Mouse (Mus musculus): Measurements from ENCODE around the gene Lgals7.
"Not testable (repeated sequence)": the region's sequence is repeated elsewhere in the genome, so short reads cannot be mapped to it uniquely, and the experiment has no call there.

Gene Lgals7

DNA sequence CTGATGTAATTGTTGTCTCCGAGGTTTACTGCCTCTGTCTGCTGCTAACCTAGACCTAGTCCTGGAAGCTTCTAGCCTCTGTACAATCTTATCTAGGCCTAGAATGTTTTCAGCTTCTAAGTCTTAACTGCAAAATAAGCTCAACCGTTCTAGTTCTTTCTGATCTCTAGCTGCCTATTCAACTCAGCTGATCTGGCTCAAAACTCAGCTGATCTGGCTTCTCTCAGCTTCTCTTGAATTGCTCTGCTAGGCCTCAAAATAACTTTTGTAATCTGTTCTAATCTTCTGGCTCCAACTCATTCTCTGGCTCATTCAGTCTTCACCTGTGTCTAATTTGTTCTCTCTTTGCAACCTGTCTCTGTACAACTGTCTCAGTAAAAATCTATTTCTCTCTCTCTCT lies 10.9 kb downstream of the Lgals7 start:
- intact Hi-C loops (cut with DNase I): loop anchor here (5.0 kb wide), 1 partner anchor 42 kb away; the partner anchor contains the start of gene Lgals4

DNA sequence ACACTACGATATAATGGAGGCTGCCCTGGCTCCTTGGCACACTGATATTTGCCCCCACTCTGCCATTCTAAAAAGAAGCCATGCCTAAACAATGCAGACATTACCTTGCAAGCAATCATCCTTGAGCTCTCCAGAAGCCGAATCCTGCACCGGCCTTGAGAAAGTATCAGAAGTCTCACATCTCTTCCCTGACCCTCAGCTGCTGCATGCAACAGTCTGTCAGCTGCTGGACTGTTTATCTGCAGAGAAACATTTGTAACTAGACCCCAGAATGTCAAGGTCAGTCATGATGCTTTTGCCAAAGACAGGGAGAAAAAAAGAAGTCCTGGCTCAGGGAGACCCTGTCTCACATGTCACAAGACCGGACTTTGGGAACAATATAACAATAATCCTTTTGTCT lies 12.4 kb downstream of the Lgals7 start:
- intact Hi-C loops (cut with DNase I): no loop called here

DNA sequence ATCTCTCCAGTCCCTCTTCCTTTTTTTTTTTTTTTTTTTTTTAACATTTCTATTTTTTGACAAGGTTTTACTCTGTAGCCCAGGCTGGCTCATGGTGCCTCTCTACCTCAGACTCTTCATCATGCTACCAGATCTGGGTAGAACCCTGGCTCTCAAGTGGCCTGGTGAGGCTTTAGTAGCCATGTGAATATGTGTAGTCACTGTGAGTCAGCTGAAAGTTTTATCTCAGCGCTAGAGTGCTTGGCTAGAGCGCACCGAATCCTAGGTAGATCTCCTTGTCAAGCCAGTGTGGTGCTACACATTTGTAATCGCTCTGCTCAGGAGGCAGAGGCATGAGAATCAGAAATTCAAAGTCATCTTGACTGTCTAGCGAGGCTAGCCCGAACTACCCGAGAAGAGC lies 13.5 kb downstream of the Lgals7 start:
- intact Hi-C loops (cut with DNase I): no loop called here

DNA sequence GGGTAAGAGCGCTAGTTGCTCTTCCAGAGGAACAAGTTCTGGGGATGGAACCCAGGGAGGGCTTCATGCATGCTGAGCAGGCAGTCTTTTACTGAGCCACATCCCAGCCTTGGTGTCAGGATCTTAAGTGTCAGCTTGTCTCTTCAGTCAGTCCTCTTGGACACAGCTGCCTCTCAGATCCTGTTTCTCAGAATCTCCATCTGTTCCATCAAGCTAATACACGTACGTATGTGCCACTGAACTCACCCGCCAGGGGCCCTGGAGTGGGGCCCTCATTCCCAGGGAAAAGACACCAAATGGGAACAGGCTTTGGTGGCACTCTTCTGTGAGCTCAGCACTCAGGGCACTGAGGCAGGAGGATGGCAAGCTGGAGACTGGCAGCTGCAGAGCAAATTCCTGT lies 14.2 kb downstream of the Lgals7 start:
- intact Hi-C loops (cut with DNase I): no loop called here

DNA sequence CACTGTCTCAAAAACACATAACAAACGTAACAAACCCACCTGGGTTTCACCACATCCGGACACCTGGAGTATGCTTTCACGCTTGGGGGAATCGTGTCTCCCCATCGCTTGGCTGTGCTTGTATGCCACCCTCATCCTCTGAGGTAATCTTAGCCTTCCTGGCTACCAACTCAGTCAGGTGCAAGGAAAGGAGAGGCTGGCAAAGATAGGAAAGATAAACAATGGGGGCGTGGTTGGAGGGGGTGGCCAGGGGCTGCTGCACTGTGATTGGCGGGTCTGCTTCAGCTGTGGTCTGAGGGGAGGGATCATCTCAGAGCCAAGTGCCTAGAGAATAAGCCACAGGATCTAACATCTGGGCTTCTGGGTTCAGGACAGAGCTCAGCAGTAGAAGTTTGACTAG lies 16.0 kb downstream of the Lgals7 start:
- intact Hi-C loops (cut with DNase I): no loop called here

DNA sequence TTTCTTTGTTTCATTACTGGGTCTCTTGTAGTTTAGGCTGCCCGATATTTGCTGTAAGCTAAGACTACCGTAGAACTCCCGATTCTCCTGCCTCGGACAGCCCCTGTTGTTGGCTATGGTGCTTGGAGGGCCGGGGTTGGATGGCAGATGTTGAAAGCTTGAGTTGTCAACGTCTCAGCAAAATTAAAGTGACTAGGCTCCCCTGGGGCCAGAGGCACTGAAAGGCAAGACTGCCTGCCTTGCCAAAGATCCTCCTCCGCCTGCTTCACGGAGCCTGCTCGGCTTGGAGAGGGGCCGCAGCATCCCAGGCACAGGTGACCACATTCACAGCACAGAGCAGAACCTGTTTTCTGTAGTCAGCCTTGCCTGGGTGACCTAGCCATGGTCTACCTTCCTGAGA lies 16.9 kb downstream of the Lgals7 start:
- intact Hi-C loops (cut with DNase I): no loop called here

DNA sequence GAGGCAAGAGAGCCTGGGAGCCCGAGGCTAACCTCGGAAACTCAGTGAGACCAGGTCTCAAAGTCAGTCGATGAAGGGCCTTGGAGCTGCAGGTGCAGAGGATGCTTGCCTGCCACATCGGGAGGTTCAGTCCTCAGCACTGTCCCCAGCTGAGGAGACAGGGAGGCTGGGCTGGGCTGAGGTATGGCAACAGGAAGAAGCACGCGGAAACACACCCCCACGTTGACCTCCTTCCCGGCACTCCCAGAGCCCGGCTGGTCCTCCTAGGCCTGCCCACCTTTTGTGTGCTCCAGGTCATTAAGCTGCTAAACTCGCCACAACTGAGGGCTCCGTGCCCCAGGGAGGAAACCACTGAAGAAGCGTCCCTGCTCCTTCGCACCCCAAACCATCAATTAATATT lies 17.5 kb downstream of the Lgals7 start, which contains the start of gene Capn12:
Gene Capn12, plus strand, starts transcription at position 224 of the 400 bp plus-strand sequence.
- intact Hi-C loops (cut with DNase I): no loop called here

DNA sequence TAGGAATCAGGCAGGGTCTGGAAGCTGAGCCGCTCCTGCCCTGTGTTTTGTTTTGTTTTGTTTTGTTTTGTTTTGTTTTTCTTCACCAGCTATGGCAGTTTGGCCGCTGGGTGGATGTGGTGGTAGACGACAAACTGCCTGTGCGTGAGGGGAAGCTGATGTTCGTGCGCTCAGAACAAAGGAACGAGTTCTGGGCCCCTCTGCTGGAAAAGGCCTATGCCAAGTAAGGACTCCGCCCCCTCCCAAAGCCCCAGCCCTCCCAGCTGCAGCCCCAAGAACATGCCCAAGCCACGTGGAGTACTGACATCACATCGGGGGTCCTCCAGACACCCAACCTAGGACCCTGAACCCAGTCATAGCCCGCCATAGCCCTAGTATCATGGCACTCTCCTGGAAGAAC lies 19.4 kb downstream of the Lgals7 start:
- intact Hi-C loops (cut with DNase I): no loop called here

DNA sequence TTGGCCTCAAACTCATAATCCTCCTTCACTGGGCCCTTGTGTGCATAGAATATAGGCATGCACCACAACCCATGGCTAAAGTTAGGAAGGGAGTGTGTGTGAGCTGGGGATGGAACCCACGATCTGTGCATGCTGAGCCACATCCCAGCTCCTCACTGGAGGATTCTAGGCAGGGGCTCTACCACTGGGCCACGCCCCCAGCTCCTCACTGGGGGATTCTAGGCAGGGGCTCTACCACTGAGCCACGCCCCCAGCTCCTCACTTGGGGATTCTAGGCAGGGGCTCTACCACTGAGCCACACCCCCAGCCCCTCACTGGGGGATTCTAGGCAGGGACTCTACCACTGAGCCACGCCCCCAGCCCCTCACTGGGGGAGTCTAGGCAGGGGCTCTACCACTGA lies 20.1 kb downstream of the Lgals7 start:
- intact Hi-C loops (cut with DNase I): not testable (repeated sequence)

DNA sequence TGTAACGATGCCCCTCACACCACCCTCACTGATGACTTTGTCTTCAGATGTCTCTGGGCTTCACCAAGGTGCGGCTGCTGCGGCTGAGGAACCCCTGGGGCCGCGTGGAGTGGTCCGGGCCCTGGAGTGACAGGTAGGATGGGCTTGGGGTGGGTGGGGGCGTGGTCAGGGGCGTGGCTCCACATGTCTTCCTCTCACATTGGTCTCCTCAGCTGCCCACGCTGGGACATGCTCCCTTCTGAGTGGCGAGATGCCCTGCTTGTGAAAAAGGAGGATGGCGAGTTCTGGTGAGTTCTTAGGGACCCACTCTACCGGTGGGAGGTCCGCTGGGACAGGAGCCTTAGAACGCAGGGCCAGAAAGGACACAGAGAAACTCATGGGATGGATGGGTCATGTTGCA lies 22.8 kb downstream of the Lgals7 start:
- intact Hi-C loops (cut with DNase I): no loop called here

DNA sequence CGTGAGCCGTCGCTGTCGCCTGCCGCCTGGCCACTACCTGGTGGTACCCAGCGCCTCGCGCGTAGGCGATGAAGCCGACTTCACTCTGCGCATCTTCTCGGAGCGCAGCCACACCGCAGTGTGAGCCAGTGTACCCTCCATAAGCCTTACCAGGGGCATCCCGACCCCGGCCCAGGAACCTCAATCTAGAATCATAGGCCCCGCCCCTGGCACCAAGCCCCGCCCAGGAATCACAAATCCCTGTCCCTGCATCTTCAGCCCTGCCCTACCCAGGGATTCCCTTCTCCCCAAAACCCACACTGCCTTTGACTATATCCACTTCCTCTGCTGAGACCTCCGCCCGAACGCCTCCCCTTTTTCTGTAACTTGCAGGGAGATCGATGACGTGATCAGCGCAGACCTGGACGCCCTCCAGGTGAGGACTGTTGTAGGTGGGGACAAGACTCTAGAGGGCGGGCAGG lies 25.1 kb downstream of the Lgals7 start:
- intact Hi-C loops (cut with DNase I): no loop called here

DNA sequence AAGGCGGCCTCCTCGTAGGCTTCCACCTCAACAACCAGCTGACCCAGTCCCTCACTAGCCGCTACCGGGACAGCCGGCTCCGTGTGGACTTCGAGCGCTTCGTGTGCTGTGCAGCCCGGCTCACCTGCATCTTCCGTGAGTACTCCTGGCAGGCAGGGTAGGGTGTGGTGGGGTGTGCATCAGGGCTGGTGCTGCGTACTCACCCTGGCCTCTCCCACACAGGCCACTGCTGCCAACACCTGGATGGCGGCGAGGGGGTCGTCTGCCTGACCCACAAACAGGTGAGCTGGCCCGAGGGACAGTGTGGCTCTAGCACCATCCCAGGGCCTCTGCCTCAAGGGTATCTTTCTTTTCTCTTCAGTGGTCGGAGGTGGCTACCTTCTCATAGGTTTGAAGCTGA lies 28.9 kb downstream of the Lgals7 start:
- intact Hi-C loops (cut with DNase I): no loop called here

DNA sequence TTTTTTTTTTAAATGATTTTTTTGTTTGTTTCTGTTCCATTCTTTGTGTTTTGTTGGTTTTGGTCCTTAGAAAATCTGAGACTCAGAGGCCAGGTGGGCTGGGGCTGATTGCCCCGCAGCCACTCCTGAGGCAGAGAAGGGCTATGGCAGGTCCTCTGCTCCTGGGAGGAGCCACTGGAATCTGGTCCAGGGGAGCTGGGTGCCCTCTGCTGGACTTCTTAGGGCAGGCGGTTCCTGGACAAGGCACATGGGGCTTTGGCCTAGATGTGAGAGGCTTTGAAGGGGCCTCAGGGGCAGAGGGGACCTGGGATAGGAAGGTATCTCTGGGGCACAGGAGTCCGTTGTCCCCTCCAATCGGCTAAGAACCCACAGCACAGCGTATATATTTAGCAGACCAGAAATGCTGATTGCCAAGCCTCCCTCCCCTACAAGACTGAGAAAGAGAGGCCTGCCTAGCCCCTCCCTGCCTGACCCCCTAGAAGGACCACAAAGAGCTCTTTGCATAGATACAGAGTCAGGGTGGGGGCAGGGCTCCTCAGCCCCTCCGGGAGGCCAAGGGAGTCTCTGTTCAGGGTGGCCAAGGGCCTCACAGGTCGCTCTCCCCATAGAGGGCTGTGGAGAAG lies 30.1 kb downstream of the Lgals7 start:
- intact Hi-C loops (cut with DNase I): no loop called here

DNA sequence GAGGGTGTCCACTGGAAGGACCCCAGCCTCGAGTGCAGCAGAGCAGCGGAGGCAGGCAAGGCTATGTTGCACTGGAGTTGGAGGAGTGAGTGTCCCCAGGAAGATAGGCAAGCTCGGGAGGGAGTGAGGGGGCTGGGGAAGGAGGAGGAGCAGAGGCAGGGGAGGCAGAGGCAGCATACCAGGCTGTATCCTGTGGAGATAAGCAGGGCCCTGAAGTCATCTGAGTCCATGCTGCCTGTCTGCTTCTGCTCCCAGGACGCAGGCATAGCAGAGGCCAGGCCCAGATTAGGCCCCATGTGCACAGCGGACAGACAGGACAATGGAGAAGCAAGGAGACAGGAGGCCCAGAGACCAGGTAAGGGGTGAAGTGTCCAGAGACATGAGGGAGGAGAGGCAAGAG lies 31.3 kb downstream of the Lgals7 start:
- intact Hi-C loops (cut with DNase I): no loop called here

DNA sequence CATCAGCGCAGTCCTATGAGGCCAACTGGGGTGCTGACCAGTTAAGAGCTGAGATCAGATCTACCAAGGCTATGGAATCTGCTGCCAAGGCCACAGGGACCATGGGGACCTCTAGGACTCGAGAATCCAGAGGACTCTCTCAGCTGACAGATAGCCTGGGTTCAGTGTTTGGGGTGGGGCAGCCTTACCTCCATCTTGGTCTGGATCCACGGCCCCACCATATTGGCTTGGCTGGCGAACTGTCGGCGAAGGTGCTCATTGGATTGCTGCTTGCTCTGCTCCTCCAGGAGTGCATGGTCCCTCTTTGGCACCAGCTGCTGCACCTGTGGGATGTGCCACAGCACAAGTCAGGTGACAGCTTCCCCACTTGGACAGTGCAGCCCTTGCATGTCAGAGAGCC lies 34.0 kb downstream of the Lgals7 start:
- intact Hi-C loops (cut with DNase I): no loop called here

DNA sequence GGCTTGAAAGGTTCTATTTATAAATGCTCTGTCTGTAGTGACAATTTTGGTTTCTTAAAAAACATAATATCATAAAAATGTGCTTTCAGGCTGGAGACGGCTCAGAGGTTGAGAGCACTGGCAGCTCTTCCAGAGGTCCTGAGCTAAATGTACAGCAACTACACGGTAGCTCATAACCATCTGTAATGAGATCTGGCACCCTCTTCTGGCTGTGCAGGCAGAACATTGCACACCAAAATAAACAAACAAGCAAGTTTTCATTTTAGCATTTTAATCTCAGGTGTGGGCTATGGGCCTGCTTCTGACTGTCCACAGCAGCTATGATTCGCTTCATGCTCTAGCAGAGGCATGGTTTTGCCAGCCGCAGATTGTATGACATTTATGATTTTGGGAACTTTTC lies 36.3 kb downstream of the Lgals7 start:
- intact Hi-C loops (cut with DNase I): loop anchor here (10.0 kb wide), 1 partner anchor 135 kb away; no protein-coding TSS in a partner anchor

DNA sequence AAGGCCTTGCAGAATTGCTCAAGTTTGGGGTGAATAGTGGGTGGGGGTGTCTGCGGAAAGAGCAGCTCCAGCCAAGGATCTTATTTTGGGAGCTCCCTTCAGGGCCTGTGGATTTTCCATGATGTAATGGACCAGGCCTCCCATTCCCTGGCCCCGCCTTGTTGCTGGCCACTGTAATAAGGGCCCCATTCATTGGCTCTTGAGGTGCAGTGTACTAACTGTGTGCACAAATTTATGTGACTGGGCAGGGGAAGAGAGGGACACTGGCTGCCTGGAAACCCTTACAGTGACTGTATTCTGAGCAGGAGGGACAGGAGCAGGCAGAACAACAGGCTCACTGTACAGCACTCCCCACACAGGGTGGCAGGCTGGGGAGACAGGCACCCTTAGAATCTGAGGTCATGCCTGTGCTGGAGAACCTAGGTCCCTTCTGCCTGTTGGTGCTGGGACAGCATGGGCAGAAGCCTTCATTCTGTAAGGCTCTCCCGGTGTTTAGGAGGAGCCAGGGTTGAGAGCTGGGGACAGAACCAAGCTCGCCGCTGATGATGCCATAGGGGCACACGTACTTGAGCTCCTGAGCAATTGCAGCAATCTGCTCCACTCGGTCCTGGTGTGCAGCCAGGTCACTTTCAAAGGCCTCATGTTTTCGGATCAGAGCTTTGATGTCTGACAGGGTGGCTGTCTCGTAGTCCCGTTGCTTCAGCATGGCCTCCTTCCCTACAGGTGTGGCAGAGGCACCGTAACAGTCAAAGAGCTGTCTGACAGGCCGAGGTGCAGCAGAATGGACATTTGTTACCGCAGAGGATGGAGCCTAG lies 37.9 kb downstream of the Lgals7 start:
- intact Hi-C loops (cut with DNase I): loop anchor here (10.0 kb wide), 1 partner anchor 133 kb away; no protein-coding TSS in a partner anchor

DNA sequence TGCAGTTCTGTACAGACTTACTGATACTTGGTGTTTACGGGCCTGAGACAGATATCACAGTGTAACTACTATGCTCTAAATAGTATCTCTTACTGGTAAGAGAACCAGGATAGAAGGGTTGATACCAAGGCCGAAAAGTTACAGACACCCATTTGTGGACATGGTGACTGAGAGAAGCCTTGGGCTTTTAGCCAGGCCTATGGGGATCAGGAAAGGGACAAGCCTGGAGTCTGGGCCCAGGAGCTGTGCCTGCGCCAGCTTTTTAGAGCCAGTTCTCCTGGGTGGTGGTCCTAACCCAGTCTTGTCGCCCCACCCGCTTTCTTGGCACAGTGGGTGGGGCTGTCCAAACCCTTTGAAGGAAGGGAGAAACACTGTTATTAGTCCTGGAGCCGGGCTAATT lies 38.5 kb downstream of the Lgals7 start:
- intact Hi-C loops (cut with DNase I): loop anchor here (10.0 kb wide), 1 partner anchor 133 kb away; no protein-coding TSS in a partner anchor

DNA sequence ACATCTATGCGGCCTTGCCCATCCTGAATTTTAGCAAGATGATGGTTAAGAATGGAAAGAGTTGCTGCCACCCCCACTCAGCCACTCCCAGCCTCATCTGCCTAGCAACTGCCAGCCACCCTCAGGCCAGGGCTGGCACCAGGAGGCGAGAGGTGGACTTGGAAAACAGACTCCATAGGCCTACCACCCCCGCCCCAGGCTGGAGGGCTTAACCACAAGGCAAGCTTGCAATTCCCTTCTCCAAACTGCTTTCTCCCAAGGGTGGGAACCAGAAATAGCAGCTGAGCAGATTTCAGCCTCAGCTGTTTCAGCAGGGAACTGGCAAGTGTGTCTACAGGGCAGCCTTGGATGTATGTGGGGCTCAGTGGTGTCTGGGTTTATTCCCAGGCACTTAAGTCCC lies 39.2 kb downstream of the Lgals7 start:
- intact Hi-C loops (cut with DNase I): loop anchor here (10.0 kb wide), 1 partner anchor 132 kb away; no protein-coding TSS in a partner anchor

DNA sequence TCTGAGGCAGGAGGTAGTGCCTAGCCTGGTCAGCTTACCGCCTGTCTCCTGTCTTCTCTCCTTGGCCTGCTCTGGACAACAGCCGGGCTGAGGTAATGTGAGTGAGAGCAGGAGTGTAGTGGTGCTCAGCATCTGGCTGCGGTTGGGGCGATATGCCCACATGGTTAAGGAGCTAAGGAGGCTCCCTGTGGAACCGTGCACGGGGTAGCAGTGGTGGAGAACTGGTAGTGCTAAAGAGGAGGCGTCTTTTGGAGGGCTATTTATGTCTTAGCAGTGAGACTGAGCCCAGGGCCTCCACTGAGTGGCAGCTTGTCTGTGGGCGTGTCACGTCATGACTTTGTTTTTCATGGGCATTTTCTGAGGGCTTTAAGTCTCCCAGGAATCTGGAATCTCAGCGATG lies 40.1 kb downstream of the Lgals7 start:
- intact Hi-C loops (cut with DNase I): loop anchor here (10.0 kb wide), 1 partner anchor 131 kb away; no protein-coding TSS in a partner anchor

DNA sequence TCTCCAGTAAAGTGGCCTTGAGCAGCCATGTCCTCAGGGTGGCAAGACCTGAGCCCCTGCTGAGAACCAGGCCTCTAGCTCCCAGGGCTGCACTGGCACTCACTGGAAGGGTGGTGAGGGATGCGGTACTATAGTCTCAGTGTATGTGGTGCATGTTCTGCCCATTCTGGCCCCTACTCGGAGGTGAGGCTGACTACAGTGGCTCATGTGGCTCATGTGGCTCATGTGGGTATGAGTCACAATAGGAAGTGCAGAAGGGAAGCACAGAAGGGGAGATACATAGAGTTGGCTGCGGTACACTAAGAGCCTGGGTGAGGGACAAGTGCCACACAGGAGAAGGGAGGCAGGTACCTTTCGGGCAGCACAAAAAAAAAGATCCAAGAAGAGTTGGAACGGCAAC lies 43.5 kb downstream of the Lgals7 start:
- intact Hi-C loops (cut with DNase I): loop anchor here (10.0 kb wide), 1 partner anchor 128 kb away; no protein-coding TSS in a partner anchor

DNA sequence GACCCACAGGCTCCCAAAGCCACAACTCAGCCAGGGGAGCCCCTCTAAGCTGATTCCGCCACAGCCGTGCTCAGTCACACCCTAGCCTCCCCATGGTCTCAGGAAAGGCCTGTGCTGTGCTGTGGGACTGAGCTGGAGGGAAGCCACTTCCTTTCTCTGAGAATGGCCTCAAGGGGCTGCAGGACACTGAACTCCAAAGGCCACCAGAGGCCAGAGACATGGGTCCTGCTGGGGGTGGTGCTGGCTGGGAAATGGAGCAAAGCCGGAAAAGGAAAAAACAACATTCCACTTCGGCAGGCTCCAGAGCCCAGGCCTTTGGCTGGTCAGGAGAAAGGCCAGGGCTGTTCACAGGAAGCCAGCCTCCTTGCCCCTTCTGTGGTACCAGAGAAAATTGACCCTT lies 48.0 kb downstream of the Lgals7 start:
- intact Hi-C loops (cut with DNase I): no loop called here

All from adrenal gland (tissue).